Mouse (Mus musculus) thymus, postnatal 0 days (tissue): ENCODE data around the gene Pcgf2. TPM values are rescaled to one million over a fixed set of nuclear protein-coding genes. Genes with fewer than 3 reads are reported as not detected.
"Not testable (repeated sequence)": the region's sequence is repeated elsewhere in the genome, so short reads cannot be mapped to it uniquely, and the experiment has no call there.

ENCODE experiments used
- DNase-seq: peaks from one replicate; pipeline ENCODE4 v3.0.0-alpha.2; 2015; ENCODE audit warnings: low spot score
- microRNA-seq: library from miRNA; unstranded; fragments of <30 nt; microRNA quantifications from one replicate; pipeline ENCODE4, GENCODE M21; 2016; ENCODE audit warnings: borderline number of aligned reads
- polyA plus RNA-seq: library from polyadenylated mRNA; unstranded; fragments of >200 nt; fragmentation: Nextera tagmentation; extraction: Ambion mirVana; gene quantifications from 2 replicates; pipeline ENCODE4 v1.2.1, GENCODE M21; 2015

Pcgf2 gene
- polyA plus RNA-seq, 1 experiment from 2014 or later = 5.4 TPM

DNA sequence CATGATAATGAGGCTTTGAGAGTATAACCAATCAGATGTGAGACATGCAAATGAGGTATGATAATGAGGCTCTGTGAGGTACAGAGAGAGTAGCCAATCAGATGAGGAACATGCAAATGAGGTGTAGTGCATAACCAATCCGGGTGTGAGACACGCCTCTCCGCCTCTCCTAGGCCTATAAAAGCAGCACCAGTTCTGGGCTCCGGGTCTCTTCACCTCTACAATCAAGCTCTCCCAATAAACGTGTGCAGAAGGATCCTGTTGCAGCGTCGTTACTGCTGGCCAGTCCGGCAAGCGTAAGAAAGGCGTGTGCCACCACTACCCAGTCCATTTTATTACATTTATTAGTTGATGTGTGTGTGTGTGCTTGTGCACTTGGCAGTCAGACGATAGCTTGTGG, 46.9 kb downstream of the Pcgf2 start:
- not testable (repeated sequence) for DNase-seq

DNA sequence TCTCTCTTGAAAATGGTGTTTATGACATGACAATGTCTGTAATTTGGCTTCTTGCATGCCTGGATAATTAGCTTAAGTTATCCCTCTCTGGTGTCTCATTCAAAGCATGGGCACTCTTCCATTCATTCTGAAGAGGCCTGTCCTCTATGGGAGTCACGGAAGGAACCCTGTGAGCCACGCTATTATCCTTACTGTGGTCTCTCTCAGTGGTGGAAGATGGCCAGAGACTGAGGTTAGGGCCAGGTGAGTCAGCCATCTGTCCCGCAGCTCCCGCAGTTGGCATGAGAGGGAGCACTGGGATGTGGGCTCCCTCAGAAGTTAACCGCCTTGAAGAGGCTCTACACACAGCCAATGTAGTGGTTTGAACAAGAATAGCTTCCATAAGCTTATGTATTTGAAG, 50.0 kb downstream of the Pcgf2 start:
- DNase-seq = no peak

DNA sequence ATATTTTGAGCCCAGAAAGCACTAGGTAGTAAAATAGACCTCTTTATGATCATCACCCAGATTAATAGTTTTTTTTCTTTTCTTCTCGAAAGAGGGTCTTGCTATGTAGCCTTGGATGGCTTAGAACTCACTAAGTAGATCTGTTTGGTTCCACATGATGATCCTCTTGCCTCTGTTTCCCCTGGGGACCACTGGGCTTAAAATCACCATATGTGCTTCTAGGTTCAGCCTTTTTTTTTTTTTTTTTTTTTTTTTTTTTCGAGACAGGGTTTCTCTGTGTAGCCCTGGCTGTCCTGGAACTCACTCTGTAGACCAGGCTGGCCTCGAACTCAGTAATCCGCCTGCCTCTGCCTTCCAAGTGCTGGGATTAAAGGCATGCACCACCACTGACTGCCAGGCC, 51.8 kb downstream of the Pcgf2 start:
- DNase-seq = not testable (repeated sequence)

DNA sequence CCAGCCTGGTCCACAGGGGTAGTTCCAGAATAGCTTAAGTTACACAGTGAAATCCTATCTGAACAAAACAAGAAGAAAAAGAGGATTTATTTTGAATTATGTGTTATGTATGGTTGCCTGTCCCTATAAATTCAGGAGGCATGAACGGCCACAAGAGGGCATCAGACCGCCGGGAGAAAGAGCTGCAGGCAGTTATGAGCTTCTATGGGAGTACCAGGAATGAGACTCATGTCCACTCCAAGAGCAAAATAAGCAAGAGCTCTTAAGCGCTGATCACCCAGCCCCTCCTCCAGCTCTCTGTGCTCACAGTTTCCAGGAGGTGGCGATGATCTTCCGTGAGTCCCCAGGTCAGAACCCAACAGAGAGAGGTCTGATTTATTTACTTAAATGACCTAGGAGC, 55.5 kb downstream of the Pcgf2 start:
- peak; percentile 75 for DNase-seq

DNA sequence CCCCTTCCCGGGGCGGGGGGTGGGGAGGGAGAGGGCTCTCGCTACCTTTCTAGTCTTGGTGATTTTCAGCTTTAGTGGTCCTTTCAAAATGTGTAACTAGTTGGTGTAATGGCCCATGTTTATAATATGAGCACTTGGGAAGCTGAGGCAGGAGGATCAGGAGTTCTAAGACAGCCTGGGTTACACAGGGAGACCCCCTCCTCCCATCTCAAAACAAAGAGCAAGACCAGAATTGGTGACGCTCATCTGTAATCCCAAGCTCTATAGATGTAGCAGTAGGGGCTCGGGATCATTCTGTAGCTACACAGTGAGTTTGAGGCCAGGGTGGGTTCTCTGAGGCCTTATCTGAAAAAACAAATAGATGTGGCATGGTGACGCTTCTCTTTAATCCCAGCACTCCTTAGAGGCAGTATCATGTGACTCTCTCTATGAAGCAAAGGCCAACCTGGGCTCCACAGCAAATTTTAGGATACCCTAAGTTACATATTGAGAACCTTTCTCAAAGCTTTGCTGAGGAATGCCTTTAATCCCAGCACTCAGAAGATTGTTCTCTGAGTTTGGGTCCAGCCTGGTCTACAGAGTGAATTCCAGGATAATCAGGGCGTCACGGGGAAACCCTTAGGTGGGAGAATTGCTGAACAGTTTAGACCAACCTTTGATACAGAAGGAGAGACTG, 56.8 kb downstream of the Pcgf2 start:
- DNase-seq = no peak

DNA sequence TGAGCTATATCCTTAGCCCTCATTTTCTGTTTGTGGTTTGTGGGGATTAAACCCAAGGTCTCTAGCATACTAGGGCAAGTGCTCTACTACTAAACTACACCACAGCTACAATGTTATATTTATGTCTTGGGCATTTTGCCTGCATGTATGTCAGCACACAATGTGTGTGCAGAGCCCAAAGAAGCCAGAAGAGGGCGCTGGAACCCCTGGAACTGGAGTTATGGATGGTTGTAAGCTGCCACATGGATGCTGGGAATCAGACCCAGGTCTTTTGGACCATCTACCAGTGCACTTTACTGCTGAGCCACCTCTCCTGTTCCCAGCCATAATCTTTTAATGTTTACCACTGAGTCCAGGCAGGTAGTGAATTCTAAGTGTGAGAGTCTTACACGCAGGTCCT, 57.6 kb downstream of the Pcgf2 start:
- no peak for DNase-seq

DNA sequence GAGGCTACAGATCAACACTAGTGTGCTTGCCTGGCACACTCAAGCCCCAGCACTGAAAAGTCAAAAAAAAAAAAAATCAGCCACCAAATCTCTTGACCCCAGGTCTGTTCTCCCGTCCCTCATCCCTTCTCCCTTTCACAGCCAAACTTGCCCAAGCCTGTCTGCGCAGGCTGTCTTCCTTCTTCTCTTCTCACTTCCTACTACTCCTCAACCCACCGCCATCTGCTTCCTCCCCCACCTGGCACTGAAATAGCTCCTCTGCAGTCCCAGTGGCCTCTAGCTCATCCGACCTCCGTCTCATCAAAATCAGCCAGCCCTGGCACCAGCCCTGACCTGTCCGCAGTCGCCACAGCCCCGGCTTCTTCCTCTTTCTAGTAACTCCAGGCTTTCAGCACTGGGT, 58.6 kb downstream of the Pcgf2 start:
- DNase-seq = no peak

Small RNAs within 50 kb of the gene (microRNA-seq; reads per million reads assigned to microRNA genes)
- gene Gm24158 (not detected), gene Mir6927 (not detected), gene Mir8102 (not detected)

Other genes with a start within 250 kb of the Pcgf2 start
- 0.09 and 0.12 TPM in 2 replicates for gene 4933428G20Rik, start 200.2 kb downstream of the Pcgf2 start, polyA plus RNA-seq
- 0.05 and 0.06 TPM in 2 replicates for gene Srcin1, start 124.3 kb downstream of the Pcgf2 start, polyA plus RNA-seq
- 1.8 and 2.2 TPM in 2 replicates for gene Epop, start 70.8 kb downstream of the Pcgf2 start, polyA plus RNA-seq
- 1.9 and 2.4 TPM in 2 replicates for gene Mllt6, start 37.1 kb downstream of the Pcgf2 start, polyA plus RNA-seq
- 35.0 and 40.4 TPM in 2 replicates for gene Cisd3, start 14.7 kb downstream of the Pcgf2 start, polyA plus RNA-seq
- gene Psmb3, start 2.9 kb upstream of the Pcgf2 start, polyA plus RNA-seq = 711 and 747 TPM in 2 replicates
- gene Pip4k2b, start 44.2 kb upstream of the Pcgf2 start, polyA plus RNA-seq = 2.5 and 2.6 TPM in 2 replicates
- gene Cwc25, start 66.1 kb upstream of the Pcgf2 start, polyA plus RNA-seq = 17.7 and 18.5 TPM in 2 replicates
- 0.44 TPM in 1 of 2 replicates, not detected in the other for gene 1700001P01Rik, start 75.4 kb upstream of the Pcgf2 start, polyA plus RNA-seq
- 766 and 768 TPM in 2 replicates for gene Rpl23, start 81.9 kb upstream of the Pcgf2 start, polyA plus RNA-seq
- gene Lasp1, start 98.5 kb upstream of the Pcgf2 start, polyA plus RNA-seq = 98.7 and 108 TPM in 2 replicates
- gene B230217C12Rik, start 140.3 kb upstream of the Pcgf2 start, polyA plus RNA-seq = 4.5 and 5.0 TPM in 2 replicates
- gene Fbxo47, start 183.7 kb upstream of the Pcgf2 start, polyA plus RNA-seq = 0.70 and 0.75 TPM in 2 replicates